Mouse (Mus musculus) midbrain, embryonic 11.5 days (tissue): ENCODE data around the gene Stard9. TPM values are rescaled to one million over a fixed set of nuclear protein-coding genes. Genes with fewer than 3 reads are reported as not detected.

Experiments used
- ATAC-seq: fragments of 200-750 bp; cut with Nextera tagmentation; 2 replicates; pipeline ENCODE4 v1.8.0; 2017; ENCODE audit warnings: moderate TSS enrichment, moderate library complexity; ENCODE audit not compliant: low FRiP score
- DNase-seq: peaks from one replicate; pipeline ENCODE4 v3.0.0; 2015; ENCODE audit warnings: low spot score; ENCODE audit errors: missing footprints
- H3K27ac ChIP-seq: fragments of 300-500 bp; sonication (generic); 2 replicates; pipeline ENCODE4 v1.5.1; 2014; ENCODE audit warnings: low read depth, low read length
- H3K27me3 ChIP-seq: fragments of 300-500 bp; sonication (generic); 2 replicates; pipeline ENCODE4 v1.6.1; 2014; ENCODE audit warnings: mild to moderate bottlenecking, low read length, moderate library complexity, mixed read lengths; ENCODE audit not compliant: control insufficient read depth, insufficient read depth
- H3K36me3 ChIP-seq: fragments of 300-500 bp; sonication (generic); 2 replicates; pipeline ENCODE4 v1.6.1; 2014; ENCODE audit warnings: mild to moderate bottlenecking, low read length, moderate library complexity, mixed read lengths; ENCODE audit not compliant: control insufficient read depth, insufficient read depth
- H3K4me1 ChIP-seq: fragments of 300-500 bp; sonication (generic); 2 replicates; pipeline ENCODE4 v1.6.1; 2014; ENCODE audit warnings: low read length; ENCODE audit not compliant: control insufficient read depth, insufficient read depth
- H3K4me2 ChIP-seq: fragments of 300-500 bp; sonication (generic); 2 replicates; pipeline ENCODE4 v1.6.1; 2014; ENCODE audit warnings: mild to moderate bottlenecking, moderate library complexity
- H3K4me3 ChIP-seq: fragments of 300-500 bp; sonication (generic); 2 replicates; pipeline ENCODE4 v1.5.1; 2014; ENCODE audit warnings: low read depth, low read length
- H3K9ac ChIP-seq: fragments of 300-500 bp; sonication (generic); 2 replicates; pipeline ENCODE4 v1.6.1; 2014; ENCODE audit warnings: low read length
- H3K9me3 ChIP-seq: fragments of 300-500 bp; sonication (generic); 2 replicates; pipeline ENCODE4 v1.6.1; 2016; ENCODE audit warnings: low read length; ENCODE audit not compliant: control insufficient read depth
- WGBS: fragments of 180-500 bp; shearing (Covaris S2); extraction: QIAGEN DNeasy Blood & Tissue Kit; methylation state at CpG from one replicate; pipeline ENCODE4 v1.1.7; 2014; 5-methylcytosine and 5-hydroxymethylcytosine counted together
- polyA plus RNA-seq: library from polyadenylated mRNA; unstranded; fragments of >200 nt; fragmentation: Nextera tagmentation; extraction: Ambion mirVana; gene quantifications from 2 replicates; pipeline ENCODE4 v1.2.1, GENCODE M21; 2014

The Stard9 gene
- polyA plus RNA-seq, 1 experiment from 2014 or later, result 3.2 TPM

DNA sequence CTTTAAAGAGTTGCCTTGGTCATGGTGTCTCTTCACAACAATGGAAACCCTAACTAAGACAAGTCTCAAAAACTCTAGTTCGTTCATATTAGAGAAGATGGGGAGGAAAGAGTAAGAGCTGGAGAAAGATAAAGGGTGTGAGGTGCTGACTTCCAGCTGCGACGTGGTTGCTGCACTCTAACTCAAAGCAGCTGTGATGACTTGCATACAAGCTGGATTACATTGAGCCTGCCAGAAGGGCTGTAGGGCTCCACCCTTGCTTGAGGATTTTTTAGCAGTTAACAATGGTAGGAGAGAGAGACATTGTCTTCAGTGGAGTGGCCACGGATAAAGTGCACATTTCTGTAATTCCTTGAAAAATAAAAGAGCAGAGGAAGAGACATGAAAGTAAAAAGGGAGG, 17.9 kb downstream of the Stard9 start:
- Histone ChIP-seq H3K27ac (no peak overlapping the region), H3K4me1 (no peaks in the 10 kb centered on the region), H3K9ac (no peak overlapping the region), H3K27me3 (no peaks in the 10 kb centered on the region), H3K4me2 (no peak overlapping the region), H3K36me3 (no peaks in the 10 kb centered on the region), H3K4me3 (no peak overlapping the region), H3K9me3 (no peaks in the 10 kb centered on the region)
- ATAC-seq, result no peak
- no peak for DNase-seq
- WGBS, result 62% methylated on average over 4 of the region's 4 CpGs

DNA sequence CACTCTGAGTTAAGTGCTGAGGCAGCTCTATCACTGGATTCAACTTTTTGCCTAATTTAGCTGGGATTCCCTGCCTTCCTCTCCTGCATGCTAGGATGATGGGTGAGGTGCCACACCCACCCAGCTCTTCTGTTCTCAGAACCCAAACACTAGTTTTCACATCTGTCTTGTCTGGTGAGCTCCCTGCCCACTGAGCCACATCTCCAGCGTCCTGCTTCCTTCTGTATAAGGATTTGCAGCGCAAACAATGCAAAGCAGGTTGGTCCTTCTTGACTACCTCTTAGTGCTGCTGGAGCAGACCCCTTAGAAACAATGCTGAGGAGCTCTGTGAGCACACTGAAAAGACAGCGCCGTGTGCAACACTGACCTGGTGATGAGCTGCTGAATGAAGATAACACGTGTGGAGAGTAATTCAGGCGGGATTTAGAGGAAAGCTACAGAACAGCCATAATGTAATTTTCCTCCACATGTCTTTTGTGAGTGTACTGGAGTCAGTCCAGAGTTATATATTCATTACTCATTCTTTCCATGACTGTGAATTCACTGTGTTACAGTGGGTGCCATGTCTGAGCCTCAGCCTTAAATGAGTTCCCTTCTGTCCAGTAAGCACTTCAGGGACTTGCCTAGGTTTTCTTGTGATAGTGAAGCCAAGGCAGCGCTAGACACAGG, 23.5 kb downstream of the Stard9 start:
- Histone ChIP-seq H3K27ac (no peak overlapping the region), H3K4me1 (no peaks in the 10 kb centered on the region), H3K9me3 (no peaks in the 10 kb centered on the region), H3K4me2 (no peak overlapping the region), H3K4me3 (no peak overlapping the region), H3K27me3 (no peaks in the 10 kb centered on the region), H3K36me3 (no peaks in the 10 kb centered on the region), H3K9ac (no peak overlapping the region)
- WGBS, result 85% methylated on average over 7 of the region's 7 CpGs
- DNase-seq (no peak), ATAC-seq (no peak)

DNA sequence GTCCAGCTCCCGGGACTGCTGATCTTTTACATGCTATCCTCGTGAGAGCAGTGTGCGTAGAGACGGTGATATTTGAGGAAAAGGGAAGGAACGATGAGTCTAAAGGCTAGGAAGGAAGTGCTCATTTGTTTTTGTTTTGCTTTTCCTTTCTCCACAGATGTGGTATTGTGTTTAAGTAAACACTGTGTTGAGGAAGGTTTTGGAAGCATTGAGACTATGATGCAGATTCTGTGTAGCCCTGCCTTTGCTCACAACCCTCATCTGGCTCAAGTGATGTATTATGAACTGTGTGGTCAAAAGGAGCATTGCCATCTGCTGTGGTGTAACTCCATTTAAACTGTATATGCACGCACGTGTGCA, 24.0 kb downstream of the Stard9 start:
- 89% methylated on average over 7 of the region's 7 CpGs for WGBS

DNA sequence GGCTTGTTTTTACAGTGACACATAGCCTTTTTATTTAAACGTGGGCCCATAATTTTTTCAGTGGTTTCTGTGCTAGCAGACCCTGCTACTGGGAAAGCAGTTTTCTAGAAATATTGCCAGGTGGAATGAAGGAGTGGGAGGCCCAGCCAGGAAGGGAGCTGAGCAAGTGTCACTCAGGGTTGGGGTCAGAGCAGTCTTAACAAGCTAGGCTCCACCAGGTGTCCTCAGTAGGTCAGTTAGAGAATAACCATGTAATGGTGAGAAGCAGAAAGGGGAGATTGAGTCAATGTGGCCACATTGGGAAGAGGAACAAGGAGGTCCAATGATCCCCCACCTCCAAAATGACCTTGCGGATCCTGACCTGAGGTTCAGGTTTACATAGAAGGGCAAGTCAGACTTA, 25.8 kb downstream of the Stard9 start:
- no peak overlapping the region for H3K27ac ChIP-seq
- H3K9me3 ChIP-seq, result no peaks in the 10 kb centered on the region
- DNase-seq (no peak), ATAC-seq (no peak)
- H3K27me3 ChIP-seq, result no peaks in the 10 kb centered on the region
- 80% methylated on average over 2 of the region's 2 CpGs for WGBS
- H3K4me3 ChIP-seq, result no peak overlapping the region
- H3K36me3 ChIP-seq, result no peaks in the 10 kb centered on the region
- H3K4me1 ChIP-seq, result no peaks in the 10 kb centered on the region
- H3K4me2 ChIP-seq, result no peak overlapping the region
- H3K9ac ChIP-seq, result no peak overlapping the region

More for the DNA sequence above, 24.0 kb downstream of the Stard9 start:
- Histone ChIP-seq H3K4me3 (no peak overlapping the region), H3K4me1 (no peaks in the 10 kb centered on the region), H3K36me3 (no peaks in the 10 kb centered on the region), H3K9me3 (no peaks in the 10 kb centered on the region), H3K27me3 (no peaks in the 10 kb centered on the region), H3K27ac (no peak overlapping the region), H3K4me2 (no peak overlapping the region), H3K9ac (no peak overlapping the region)
- ATAC-seq (no peak), DNase-seq (no peak)

DNA sequence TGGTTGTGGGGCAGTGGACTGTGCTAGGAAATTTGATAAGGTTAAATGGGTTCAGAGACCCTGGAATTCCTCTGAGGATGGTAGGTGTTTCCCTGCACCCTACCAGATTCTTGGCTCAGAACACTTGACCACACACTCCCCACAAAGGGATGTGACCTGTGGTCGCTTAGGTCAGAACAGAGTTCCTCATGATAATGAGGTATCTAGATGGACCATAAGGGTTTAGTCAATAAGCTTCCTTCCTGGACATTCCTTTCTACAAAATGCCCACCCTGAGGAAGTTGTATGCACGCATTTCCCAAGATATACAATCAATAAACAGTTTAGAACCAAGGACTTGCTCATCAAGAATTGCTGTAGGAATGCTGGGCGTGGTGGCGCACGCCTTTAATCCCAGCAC, 27.0 kb downstream of the Stard9 start:
- H3K9me3 ChIP-seq, result no peaks in the 10 kb centered on the region
- no peak overlapping the region for H3K9ac ChIP-seq
- no peaks in the 10 kb centered on the region for H3K36me3 ChIP-seq
- no peak overlapping the region for H3K4me2 ChIP-seq
- 89% methylated on average over 5 of the region's 5 CpGs for WGBS
- no peaks in the 10 kb centered on the region for H3K4me1 ChIP-seq
- H3K27me3 ChIP-seq, result no peaks in the 10 kb centered on the region
- DNase-seq, result no peak
- no peak overlapping the region for H3K4me3 ChIP-seq
- no peak for ATAC-seq
- no peak overlapping the region for H3K27ac ChIP-seq

DNA sequence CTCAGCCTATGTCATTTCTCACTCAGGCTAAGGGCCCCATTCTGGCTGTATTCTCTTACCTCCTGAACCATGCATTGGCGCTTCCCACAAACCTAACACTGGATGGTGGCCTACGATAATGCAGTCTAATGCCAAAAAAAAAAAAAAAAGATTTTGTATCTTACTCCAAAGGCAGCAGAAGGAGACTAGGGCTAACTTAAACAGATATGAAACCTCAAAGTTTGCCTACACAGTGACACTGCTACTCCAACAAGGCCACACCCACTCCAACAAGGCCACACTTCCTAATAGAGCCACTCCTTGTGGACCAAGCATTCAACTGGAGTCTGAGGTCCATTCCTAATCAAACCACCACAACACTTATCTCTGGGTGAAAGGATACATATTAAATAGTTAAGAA, 27.8 kb downstream of the Stard9 start:
- H3K4me2 ChIP-seq, result no peak overlapping the region

DNA sequence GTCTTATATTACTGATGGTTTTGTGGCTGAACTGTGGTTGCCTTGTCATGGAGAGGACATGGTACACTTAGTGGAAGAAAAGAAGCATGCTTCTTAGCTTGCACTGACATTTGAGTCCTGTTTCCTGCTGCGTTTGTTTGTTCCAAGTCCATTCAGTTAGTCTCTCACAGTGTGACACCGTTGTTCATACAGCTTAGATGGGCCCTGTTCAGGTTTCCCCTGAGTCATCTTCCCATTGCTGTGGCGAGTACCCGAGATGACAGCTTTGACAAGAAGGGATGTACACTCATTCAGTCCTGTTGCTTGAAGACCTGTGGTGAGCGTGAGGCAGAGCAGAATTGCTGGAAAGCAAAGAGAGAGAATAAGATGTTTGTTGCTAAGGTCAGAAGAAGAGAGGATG, 29.6 kb downstream of the Stard9 start:
- H3K9me3 ChIP-seq, result no peaks in the 10 kb centered on the region
- ATAC-seq (no peak), DNase-seq (no peak)
- no peak overlapping the region for H3K27ac ChIP-seq
- no peaks in the 10 kb centered on the region for H3K36me3 ChIP-seq
- H3K4me2 ChIP-seq, result no peak overlapping the region
- no peak overlapping the region for H3K4me3 ChIP-seq
- H3K4me1 ChIP-seq, result no peaks in the 10 kb centered on the region
- no peaks in the 10 kb centered on the region for H3K27me3 ChIP-seq
- WGBS, result 72% methylated on average over 5 of the region's 5 CpGs
- no peak overlapping the region for H3K9ac ChIP-seq

More for the DNA sequence above, 27.8 kb downstream of the Stard9 start:
- no peak overlapping the region for H3K9ac ChIP-seq
- ATAC-seq, result no peak
- DNase-seq, result no peak
- no peaks in the 10 kb centered on the region for H3K36me3 ChIP-seq
- no peak overlapping the region for H3K4me3 ChIP-seq
- H3K27me3 ChIP-seq, result no peaks in the 10 kb centered on the region
- H3K9me3 ChIP-seq, result no peaks in the 10 kb centered on the region
- no peak overlapping the region for H3K27ac ChIP-seq
- no peaks in the 10 kb centered on the region for H3K4me1 ChIP-seq
- WGBS, result 89% methylated on average over 2 of the region's 2 CpGs

DNA sequence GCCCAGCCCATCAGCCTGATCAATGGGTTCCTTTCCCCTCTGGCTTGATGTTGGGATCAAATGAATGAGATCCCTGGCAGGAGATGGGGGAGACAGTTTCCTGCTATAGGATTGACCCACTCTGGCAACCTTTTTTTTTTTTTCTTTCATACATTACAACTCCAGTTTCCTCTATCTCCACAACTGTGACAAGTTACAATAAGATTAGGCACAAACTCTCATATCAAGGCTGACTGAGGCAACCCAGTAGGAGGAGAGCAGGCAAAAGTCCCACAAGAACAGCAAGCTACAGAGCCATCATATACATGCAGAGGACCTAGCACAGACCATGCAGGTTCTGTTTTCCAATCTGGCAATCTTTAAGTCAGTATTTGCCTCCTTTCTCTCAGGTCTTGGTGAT, 30.4 kb downstream of the Stard9 start:
- Histone ChIP-seq H3K4me1 (no peaks in the 10 kb centered on the region), H3K9me3 (no peaks in the 10 kb centered on the region), H3K27ac (no peak overlapping the region), H3K9ac (no peak overlapping the region), H3K4me3 (no peak overlapping the region), H3K4me2 (no peak overlapping the region), H3K36me3 (no peaks in the 10 kb centered on the region), H3K27me3 (no peaks in the 10 kb centered on the region)
- ATAC-seq (no peak), DNase-seq (no peak)

DNA sequence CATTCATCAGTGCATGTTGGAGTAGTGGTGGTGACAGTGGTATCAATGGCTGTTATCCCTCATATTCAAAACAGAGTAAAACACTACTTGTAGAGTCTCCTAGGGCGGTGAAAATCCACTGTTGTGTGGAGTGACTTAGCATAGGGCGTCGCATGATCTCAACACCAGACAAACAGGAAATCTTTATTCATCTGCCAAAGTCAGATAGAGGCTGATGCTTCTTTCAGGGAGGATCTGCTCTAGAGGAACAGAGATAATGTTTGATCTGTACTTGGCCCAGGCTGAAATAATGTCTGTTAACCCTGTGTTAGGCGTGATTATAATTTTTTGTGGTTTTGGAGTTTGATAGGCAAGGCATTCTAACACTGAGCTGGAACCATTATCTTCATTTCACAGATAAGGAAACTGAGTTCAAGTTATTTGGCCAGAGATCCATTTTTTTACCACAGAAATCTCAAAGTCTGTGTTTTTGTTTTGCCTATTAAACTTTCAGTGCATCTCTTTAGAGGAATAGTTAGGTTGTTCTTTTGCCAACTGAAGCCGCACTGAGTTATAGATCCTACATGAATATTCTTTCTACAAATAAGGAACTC, 31.7 kb downstream of the Stard9 start:
- no peaks in the 10 kb centered on the region for H3K4me1 ChIP-seq
- ATAC-seq, result no peak
- H3K36me3 ChIP-seq, result no peaks in the 10 kb centered on the region
- no peak overlapping the region for H3K4me2 ChIP-seq
- no peak for DNase-seq
- WGBS, result 94% methylated on average over 5 of the region's 5 CpGs
- no peak overlapping the region for H3K4me3 ChIP-seq
- no peak overlapping the region for H3K27ac ChIP-seq
- H3K9ac ChIP-seq, result no peak overlapping the region
- no peaks in the 10 kb centered on the region for H3K9me3 ChIP-seq
- no peaks in the 10 kb centered on the region for H3K27me3 ChIP-seq
